Mouse (Mus musculus) hematopoietic stem cell, adult 5-6 weeks (primary cell): Measurements from ENCODE around the gene Gm5134. TPM values are rescaled to one million over a fixed set of nuclear protein-coding genes. Genes with fewer than 3 reads are reported as not detected.

Experiments used
- ATAC-seq, 2 experiments: fragments of 125-278 bp in 1 of 2; replicated peaks in 1 of 2; 2 replicates each; pipeline ENCODE4 v1.8.0; 2016 to 2017; ENCODE audit warnings: inconsistent platforms in 2 of 2, mild to moderate bottlenecking in 2 of 2, moderate number of reproducible peaks in 2 of 2, low read depth in 1 of 2, moderate TSS enrichment in 1 of 2; ENCODE audit not compliant: low FRiP score in 2 of 2, poor library complexity in 2 of 2, severe bottlenecking in 2 of 2, insufficient read depth in 1 of 2, low TSS enrichment in 1 of 2
- total RNA-seq: library from RNA; stranded (forward); fragments of 172-1452, 232-1000 nt; gene quantifications from 2 replicates; pipeline ENCODE4 v1.2.3, GENCODE M21; 2017

The Gm5134 gene
- 0.15 and 1.3 TPM in 2 replicates for total RNA-seq

DNA sequence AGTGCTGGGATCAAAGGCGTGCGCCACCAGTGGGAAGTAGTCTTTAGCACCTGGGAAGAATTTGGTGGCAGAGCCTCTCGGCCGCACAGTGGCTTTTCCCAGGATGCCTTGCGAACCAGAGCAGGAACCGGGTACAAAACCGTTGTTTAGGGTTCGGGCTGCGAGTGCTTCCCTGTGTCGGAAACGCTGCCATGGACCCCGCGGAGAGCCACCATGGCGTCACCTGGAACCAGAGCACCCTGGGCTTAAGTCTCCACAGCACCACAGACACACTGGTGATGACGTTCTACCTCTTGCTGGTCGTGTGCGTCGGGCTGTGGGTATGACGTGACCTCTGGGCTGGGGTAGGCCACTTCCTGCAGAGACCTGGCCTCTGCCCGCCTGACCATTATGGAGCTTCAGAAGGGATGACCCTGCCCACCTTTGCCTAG lies at the start of gene Gm5134:
TSS of gene Gm5134 (plus strand) at position 134 of the 431 bp plus-strand sequence.
- peak; percentile 34 to 42; a peak in 3 of 4 replicates for ATAC-seq

DNA sequence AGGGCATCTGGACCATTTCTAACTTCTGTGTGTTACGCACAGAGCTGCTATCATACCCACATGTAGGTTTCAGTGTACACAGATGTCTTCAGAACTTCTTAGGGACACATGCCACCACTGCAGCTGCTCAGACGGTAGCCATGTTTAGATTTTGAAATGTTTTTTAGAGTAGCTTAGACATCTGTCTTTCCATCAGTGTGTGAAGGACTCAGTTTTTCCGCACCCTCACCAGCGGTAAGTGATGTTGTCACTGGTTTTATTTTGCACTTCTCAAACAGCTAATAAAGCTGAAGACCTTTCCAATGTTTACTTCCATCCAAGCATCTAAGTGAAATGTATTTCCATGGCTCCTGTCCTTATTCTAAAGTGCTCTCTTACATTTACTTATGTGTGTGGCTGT lies 47.4 kb upstream of the Gm5134 start:
- ATAC-seq, result no peak

DNA sequence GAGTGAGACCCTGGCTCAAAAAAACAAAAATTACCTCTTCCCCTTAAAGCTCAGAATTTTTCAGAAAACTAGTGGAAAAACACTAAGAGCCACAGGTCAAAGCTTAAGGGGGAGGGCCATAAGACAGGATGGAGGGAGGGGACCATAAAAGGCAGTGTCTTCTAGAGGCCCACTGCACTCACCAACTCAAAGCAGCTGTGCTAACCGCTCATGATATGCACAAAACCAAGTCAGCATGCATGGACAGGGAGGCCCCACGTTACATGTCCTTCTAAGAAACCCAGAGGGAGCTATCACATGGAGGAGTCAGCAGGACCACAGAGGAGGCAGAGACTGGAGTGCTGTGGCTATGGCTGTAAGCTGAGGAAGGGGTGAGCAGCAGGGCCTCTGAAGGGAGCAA lies 43.6 kb upstream of the Gm5134 start:
- ATAC-seq, result no peak

DNA sequence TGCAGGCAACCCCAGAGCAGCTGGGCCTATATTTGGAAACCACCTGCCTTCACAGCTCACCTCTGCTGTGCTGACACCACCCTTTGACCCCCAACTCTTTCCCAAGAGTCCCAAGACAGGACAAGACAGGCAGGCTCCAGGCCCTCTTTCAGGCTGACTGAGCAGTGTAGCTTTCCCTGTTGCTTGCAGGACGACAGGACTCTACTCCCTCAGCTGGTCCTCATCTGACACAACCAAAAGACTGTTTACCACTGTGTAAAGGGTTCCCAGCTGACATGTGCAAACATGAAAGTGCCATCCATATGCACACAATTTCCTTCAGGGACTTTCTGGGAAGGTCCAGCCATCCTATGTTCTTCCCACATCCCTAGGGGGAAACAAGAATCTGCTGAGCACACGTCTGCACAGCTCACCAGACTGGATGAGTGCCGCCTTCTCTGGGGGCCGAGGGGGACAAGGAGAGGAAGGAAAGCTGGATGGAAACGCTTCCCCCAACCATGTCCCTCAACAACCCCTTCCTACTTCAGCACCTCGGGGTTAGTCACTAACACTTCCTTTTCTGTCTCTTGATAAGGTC lies 41.2 kb upstream of the Gm5134 start:
- ATAC-seq, result no peak

DNA sequence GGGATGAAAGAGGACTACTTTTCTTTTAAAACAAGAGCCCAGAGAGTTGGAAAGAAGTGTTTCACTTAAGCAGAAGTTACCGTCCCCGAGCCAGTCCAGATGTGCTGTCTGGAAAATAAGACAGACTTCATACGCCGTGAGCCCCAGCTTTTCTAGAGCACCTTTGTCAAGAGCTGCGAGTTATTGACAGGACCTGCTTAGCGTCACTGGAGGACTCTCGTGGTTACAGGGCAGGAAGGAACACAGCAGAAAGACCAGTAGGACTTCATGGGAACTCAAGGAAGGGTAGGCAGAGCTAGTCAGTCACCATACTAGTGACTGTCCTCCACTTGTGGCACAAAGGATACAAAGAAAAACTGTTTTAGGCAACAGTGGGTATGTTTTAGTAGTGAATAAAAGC lies 38.8 kb upstream of the Gm5134 start:
- no peak for ATAC-seq

DNA sequence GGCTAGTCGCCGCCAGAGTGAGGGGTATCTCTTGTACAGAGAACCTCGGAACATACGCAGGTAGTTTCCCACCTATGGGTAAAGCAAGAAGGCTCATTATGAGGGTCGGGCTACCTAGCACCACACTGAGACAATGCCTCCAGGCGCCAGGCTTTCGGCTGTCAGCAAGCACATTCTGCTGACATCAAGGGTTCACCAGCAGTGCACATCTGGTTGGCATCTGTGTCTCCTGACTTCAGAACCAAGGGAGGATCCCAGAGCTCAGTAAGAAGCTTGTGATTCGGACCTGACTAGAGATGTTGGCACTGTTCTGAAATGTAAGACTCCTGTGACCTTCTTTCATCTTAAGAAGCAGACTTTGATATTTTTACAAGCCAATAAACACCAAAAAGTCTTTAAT lies 37.5 kb upstream of the Gm5134 start:
- no peak for ATAC-seq

DNA sequence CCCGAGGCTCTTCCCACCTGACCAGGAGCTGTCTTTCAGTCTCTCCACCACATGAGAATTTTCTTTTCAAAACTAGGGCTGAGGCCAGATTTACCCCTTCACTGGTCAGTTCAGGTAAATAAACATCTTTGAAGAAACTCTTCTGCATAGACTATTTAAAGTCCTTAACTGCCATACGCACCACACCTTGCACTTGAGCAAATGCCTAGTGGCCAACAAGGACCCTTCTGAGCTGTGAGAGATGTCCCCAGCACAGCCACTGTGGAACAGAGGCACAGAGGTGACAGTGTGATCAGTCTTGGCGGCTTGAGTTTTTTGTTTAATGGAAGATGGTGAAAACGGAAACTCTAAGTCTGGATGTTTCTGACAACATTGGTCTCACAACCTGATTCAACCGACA lies 35.3 kb upstream of the Gm5134 start:
- no peak for ATAC-seq

DNA sequence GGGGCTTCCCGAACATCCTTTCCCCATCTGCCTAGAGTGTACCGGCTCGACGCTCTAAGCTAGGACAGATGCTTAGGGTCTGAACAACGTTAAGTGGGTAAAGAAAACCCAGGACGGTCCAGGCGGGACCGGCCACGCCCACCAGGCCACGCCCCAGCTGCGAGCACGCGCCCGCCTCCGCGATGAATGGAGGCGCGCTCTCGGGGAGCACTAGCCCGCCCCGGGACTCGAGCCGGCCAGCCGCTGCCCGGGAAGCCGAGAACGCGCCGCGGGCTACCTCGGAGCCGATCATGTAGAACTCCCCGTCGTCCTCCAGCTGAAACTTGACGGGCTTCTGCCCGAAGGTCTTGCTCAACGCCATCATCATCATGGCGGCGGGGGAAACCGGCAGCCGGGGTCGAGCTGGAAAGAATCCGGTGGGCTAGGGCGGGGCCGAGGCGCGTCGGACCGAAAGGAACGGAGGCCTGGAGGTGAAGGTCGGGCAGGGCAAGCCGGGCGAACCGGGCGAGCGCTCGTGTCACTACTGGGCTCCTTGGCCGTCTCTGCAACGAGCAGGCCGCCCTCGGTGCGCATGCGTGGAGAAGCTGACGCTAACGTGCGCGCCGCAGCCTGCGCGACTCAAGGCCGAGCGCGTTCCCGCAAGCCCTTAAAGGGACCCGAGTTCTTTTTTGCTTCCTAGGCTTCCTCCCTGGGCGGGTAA lies 33.1 kb upstream of the Gm5134 start, which contains the start of gene Smarcb1:
TSS of gene Smarcb1 (minus strand) at position 592 of the 700 bp plus-strand sequence.
- ATAC-seq, result peak; percentile 73 to 79

DNA sequence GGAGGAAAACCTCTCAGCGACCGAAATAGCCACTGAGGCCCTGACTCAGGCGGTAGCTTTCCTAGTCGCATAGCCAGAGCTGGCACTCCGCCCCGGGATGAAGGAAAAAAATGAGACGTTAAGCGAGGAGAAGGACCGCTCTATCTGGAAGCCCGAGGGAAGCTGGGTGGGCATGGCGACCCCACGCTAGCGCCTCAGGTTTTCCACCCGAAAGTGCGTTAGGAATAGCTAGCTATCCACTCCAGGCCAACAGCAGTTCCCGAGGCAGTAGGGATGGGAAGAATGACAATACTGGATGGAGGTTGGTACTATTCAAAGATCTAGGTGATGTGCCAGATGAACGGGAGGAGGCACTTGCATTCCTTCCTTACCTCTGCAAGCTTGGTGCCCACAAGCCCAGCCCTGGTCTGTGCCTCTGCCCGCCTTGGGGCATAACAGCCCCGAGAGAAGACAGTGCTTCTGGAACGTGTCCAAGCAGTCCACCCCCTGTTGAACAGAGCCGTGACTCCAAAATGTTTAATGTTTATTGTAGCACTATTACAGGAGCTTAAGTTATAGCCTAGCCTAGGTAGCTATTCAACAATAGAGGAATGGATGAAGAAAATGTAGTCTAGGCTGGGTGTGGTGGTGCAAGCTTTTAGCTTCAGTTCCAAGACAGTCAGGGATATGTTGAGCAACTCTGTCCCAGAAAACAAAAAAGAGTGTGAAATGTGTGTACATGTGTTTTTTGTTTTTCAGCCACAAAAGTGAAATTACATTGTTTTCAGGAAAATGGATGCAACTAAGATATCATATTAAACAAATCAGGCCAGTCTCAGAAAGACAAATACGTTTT lies 32.4 kb upstream of the Gm5134 start:
- peak; percentile 8 to 9; a peak in 2 of 4 replicates for ATAC-seq

DNA sequence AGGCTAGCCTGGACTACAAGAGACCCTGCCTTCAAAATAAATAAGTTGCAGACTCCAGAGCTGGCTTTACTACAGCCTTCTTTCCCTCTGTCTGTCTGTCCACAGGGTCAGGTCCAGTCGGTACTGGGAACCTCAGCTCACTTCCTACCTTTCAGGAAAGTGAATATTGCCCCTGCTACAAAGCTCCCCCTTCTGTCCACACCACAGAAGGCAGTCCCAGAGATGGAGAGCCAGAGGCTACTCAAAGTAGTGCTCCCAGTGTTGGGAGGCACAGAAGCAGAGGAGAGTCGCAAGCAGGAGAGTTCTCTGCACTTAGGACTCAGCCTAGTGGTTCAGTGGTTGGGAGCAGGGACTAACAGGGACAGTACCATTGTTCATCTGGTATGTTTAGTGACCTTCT lies 30.0 kb upstream of the Gm5134 start:
- no peak for ATAC-seq

DNA sequence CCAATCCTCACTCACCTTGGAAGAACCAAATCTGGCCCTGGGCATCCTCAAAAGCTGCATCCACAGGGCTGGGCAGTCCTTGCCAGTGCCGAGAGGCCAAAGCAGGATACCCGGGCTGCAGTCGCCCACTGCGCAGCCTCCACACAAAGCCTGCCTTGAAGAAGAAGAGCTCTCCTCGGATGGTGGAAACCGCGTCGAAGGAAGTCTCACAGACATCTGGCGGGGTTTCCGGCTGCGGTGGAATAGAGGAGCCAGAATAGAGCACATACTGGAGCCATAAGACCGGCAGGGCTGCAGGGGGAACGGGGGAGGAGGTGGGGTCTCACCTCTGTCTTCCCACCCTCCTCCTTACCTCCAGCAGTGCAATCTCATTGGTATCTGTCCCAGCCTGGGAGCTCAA lies 27.9 kb upstream of the Gm5134 start:
- ATAC-seq, result no peak

DNA sequence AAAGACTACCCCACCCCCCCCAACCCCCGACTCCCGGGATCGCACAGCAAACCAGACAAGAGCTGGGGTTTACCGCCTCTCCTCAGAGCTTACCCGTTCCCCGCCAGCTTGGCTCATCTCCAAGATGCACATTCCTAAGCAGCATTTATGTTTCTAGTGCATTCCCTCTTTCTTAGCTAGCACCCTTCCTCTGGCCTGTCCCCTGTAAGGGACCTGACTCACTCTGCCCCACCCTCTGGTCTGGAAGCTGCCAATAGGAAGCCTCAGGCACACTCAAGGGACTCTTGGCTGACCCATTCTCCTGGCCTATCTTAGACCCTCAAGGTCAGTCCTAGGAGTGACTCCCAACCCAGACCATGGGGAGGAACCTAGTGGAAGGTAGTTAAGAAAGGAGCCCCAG lies 24.0 kb upstream of the Gm5134 start:
- no peak for ATAC-seq

DNA sequence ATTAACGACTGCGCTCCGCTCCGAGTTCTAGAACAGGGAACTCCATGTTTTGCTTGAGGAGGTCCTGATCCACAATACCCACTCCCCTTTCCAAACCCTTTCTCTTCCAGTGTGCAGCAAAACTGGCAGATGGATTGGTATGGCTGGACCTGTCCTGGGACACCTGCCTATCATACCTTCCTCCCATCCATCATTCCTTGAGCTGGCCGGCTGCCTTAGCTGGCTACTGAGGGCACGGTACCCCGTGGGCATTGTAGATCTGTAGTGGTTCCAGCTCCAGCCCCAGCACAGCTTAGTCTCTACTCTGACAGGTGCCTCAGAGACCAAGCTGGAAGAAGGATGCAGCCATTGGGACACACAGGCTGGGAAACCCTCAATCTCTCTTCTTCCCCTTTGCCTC lies 23.0 kb upstream of the Gm5134 start:
- ATAC-seq, result no peak

DNA sequence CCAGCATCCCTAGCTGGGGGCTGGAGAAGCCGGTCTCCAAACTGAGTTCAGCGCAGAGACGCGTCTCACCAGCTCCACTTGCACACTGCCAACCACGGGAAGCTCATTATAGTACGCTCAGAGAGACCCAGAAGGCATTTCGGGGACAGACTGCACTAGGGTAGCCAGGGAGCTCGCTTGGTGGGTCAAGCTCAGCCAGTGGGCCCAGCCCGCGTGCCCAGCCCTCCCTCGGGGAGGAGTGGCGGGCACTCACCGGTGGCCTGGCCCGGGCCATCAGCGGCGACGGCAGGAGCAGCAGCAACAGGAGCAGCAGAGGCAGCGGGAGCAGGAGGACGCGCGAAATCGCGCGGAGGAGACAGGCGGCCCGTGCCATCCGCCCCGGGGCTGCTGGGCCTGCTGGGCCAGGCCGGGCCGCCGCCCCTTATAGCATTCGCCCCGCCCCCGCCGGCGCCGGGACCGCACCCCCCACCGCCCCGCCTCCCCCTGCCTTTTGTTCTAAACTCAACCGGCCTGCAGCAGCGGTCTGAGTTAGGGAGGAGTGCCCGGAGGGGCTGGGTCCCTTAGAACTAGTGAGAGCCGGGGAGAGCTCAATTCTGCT lies 22.1 kb upstream of the Gm5134 start:
- ATAC-seq, result 0 out of 4 replicates have a peak, but pooled peaks have one; percentile 11 to 18

DNA sequence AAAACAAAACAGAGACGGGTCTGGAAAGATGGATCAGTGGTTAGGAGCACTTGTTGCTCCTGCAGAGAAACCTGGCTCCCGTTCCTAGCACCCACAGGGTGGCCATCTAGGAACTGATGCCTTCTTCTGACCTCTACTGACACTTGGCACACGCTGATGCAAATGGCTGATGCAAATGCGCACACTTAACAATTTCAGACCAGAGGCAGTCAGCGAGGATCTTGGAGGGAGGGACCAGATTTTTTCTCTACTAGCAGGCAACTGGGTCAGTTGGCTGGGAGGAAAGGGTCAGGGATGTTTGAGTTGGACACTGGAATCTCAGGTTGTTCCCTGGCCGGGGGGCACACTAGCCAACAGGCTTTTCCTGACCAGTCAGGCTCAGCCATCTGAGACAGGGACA lies 21.4 kb upstream of the Gm5134 start, which contains the start of gene Chchd10:
TSS of gene Chchd10 (plus strand) at position 240 of the 400 bp plus-strand sequence.
- no peak for ATAC-seq

DNA sequence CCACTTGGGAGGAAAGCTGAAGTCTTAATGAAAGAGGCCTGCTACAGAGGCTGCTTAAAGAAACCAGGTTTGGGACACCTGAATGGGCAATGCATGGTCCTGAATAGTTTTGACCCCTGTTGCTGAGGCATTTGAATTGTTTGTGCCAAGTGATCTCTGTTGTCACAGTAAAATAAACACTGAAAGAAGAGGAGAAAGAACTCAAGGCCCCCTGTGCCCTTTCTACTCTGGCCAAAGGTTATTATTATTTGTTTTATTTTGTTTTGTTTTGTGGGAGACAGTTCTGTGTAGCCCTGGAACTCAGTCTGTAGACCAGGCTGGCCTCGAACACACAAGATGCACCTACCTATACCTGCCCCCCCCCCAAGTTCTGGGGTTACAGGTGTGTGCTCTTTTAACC lies 19.3 kb upstream of the Gm5134 start:
- ATAC-seq, result no peak

DNA sequence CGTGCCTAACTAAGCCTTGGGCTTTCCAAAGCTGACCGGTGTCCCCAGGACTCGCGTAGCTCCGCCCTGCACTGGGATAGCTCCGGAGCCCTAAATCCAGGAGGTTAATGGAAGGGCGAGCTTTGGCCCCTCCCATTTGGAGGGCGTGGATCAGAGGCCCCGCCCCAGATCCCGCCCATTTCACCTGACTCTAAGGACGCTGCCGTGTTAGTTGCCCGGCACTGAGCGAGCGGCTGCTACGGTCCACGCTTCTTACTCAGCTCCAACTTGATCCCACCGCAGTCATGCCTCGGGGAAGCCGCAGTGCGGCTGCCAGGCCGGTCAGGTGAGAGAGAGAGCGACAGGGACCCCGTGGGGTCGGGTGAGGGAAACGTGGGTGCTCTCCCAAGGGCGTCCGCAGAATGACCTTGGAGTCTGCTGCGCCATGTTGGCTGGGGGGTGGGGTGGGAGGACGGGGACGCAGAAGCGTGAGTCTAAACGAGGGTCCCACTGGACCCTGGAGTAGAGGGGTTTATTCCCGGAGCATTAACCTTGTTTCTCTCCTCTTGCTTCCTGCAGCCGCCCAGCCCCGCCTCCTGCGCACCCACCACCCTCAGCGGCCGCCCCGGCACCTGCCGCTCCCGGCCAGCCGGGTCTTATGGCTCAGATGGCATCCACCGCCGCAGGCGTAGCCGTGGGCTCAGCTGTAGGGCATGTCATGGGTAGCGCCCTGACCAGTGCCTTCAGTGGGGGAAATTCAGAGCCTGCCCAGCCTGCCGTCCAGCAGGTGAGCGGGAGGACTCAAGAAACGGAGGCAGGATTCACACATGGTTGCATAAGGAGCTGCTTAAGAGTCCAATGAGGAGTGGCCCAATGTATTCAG lies 18.4 kb upstream of the Gm5134 start, which contains the start of gene Mmp11:
TSS of gene Mmp11 (minus strand) at position 817 of the 862 bp plus-strand sequence.
- ATAC-seq, result peak; percentile 82 to 90
